Mouse (Mus musculus): Measurements from ENCODE around the gene Srxn1. TPM values are rescaled to one million over a fixed set of nuclear protein-coding genes. Genes with fewer than 3 reads are reported as not detected.

The Srxn1 gene
- polyA plus RNA-seq, 1 experiment from 2014 or later = 7.5 TPM

GRCm38 (mm10) chr2:152090486-152090885 lies 14.8 kb upstream of the Srxn1 start:
- peaks cover 90% of the 10 kb centered on the region for H3K27me3 ChIP-seq
- H3K4me3 ChIP-seq (replicated peaks) = no peak overlapping the region
- H3K9me3 ChIP-seq = no peaks in the 10 kb centered on the region
- H3K27ac ChIP-seq = no peak overlapping the region
- H3K4me1 ChIP-seq (replicated peaks) = peaks cover 15% of the 10 kb centered on the region
- no peaks in the 10 kb centered on the region for H3K36me3 ChIP-seq
- no peak for ATAC-seq (ENCODE audit: insufficient number of reproducible peaks, insufficient read depth, low FRiP score, low TSS enrichment, low read depth)
- no peak overlapping the region for H3K4me2 ChIP-seq
- 85% methylated on average over 5 of the region's 5 CpGs for WGBS
- H3K9ac ChIP-seq (replicated peaks) = no peak overlapping the region

GRCm38 (mm10) chr2:152091342-152092056 lies 13.8 kb upstream of the Srxn1 start:
- no peaks in the 10 kb centered on the region for H3K36me3 ChIP-seq
- no peak overlapping the region for H3K9ac ChIP-seq (replicated peaks)
- peaks cover 97% of the 10 kb centered on the region for H3K27me3 ChIP-seq
- no peak for ATAC-seq (ENCODE audit: insufficient number of reproducible peaks, insufficient read depth, low FRiP score, low TSS enrichment, low read depth)
- H3K27ac ChIP-seq = no peak overlapping the region
- no peaks in the 10 kb centered on the region for H3K9me3 ChIP-seq
- WGBS = 38% methylated on average over 12 of the region's 12 CpGs
- no peak overlapping the region for H3K4me2 ChIP-seq
- peaks cover 18% of the 10 kb centered on the region for H3K4me1 ChIP-seq (replicated peaks)
- H3K4me3 ChIP-seq (replicated peaks) = no peak overlapping the region

GRCm38 (mm10) chr2:152092927-152093326 lies 12.4 kb upstream of the Srxn1 start:
- WGBS = 5% methylated on average over 43 of the region's 45 CpGs
- Histone ChIP-seq H3K4me1 (replicated peaks) (peaks cover 18% of the 10 kb centered on the region), H3K4me2 (peak overlapping the region; percentile 61), H3K9ac (replicated peaks) (peak overlapping the region; percentile 14), H3K27me3 (peaks cover 99% of the 10 kb centered on the region), H3K4me3 (replicated peaks) (peak overlapping the region; percentile 50), H3K36me3 (no peaks in the 10 kb centered on the region), H3K27ac (no peak overlapping the region), H3K9me3 (no peaks in the 10 kb centered on the region)
- peak; percentile 37; the same call in 1 of the 2 replicates for ATAC-seq (ENCODE audit: insufficient number of reproducible peaks, insufficient read depth, low FRiP score, low TSS enrichment, low read depth)

GRCm38 (mm10) chr2:152093356-152093792 lies 11.9 kb upstream of the Srxn1 start:
- H3K9ac ChIP-seq (replicated peaks) = peak overlapping the region; percentile 37
- no peaks in the 10 kb centered on the region for H3K9me3 ChIP-seq
- H3K36me3 ChIP-seq = no peaks in the 10 kb centered on the region
- peaks cover 99% of the 10 kb centered on the region for H3K27me3 ChIP-seq
- peaks cover 18% of the 10 kb centered on the region for H3K4me1 ChIP-seq (replicated peaks)
- peak overlapping the region; percentile 61 for H3K4me2 ChIP-seq
- H3K27ac ChIP-seq = no peak overlapping the region
- no peak for ATAC-seq (ENCODE audit: insufficient number of reproducible peaks, insufficient read depth, low FRiP score, low TSS enrichment, low read depth)
- peak overlapping the region; percentile 50 for H3K4me3 ChIP-seq (replicated peaks)
- 7% methylated on average over 47 of the region's 60 CpGs for WGBS

- ATAC-seq (ENCODE audit: insufficient number of reproducible peaks, insufficient read depth, low FRiP score, low TSS enrichment, low read depth) = no peak
- peaks cover 18% of the 10 kb centered on the region for H3K4me1 ChIP-seq (replicated peaks)
- H3K36me3 ChIP-seq = no peaks in the 10 kb centered on the region
- no peaks in the 10 kb centered on the region for H3K9me3 ChIP-seq
- peak overlapping the region; percentile 47 for H3K4me2 ChIP-seq
- no peak overlapping the region for H3K27ac ChIP-seq
- 0 out of 2 replicates have a peak overlapping the region, but pooled peaks have one; percentile 23 for H3K9ac ChIP-seq (replicated peaks)
- peak overlapping the region; percentile 23 for H3K4me3 ChIP-seq (replicated peaks)
- peaks cover 87% of the 10 kb centered on the region for H3K27me3 ChIP-seq
- WGBS = 3% methylated on average over 29 of the region's 29 CpGs
These were observed 10.3 kb upstream of the Srxn1 start for GRCm38 (mm10) chr2:152094856-152095545.

GRCm38 (mm10) chr2:152096922-152097321 lies 8.4 kb upstream of the Srxn1 start:
- Histone ChIP-seq H3K27ac (no peak overlapping the region), H3K4me2 (no peak overlapping the region), H3K4me1 (replicated peaks) (peaks cover 18% of the 10 kb centered on the region), H3K9me3 (no peaks in the 10 kb centered on the region), H3K36me3 (no peaks in the 10 kb centered on the region), H3K4me3 (replicated peaks) (no peak overlapping the region), H3K9ac (replicated peaks) (no peak overlapping the region), H3K27me3 (peaks cover 82% of the 10 kb centered on the region)
- ATAC-seq (ENCODE audit: insufficient number of reproducible peaks, insufficient read depth, low FRiP score, low TSS enrichment, low read depth) = no peak
- WGBS = 76% methylated on average over 2 of the region's 2 CpGs

GRCm38 (mm10) chr2:152097916-152098315 lies 7.4 kb upstream of the Srxn1 start:
- no peak for ATAC-seq (ENCODE audit: insufficient number of reproducible peaks, insufficient read depth, low FRiP score, low TSS enrichment, low read depth)
- no peak overlapping the region for H3K4me3 ChIP-seq (replicated peaks)
- H3K9ac ChIP-seq (replicated peaks) = no peak overlapping the region
- WGBS = 81% methylated on average over 11 of the region's 11 CpGs
- H3K4me1 ChIP-seq (replicated peaks) = peaks cover 18% of the 10 kb centered on the region
- H3K27ac ChIP-seq = no peak overlapping the region
- H3K9me3 ChIP-seq = no peaks in the 10 kb centered on the region
- no peak overlapping the region for H3K4me2 ChIP-seq
- peaks cover 81% of the 10 kb centered on the region for H3K27me3 ChIP-seq
- no peaks in the 10 kb centered on the region for H3K36me3 ChIP-seq

GRCm38 (mm10) chr2:152099538-152099937 lies 5.8 kb upstream of the Srxn1 start:
- no peaks in the 10 kb centered on the region for H3K36me3 ChIP-seq
- H3K9me3 ChIP-seq = no peaks in the 10 kb centered on the region
- no peak overlapping the region for H3K9ac ChIP-seq (replicated peaks)
- WGBS = 64% methylated on average over 3 of the region's 3 CpGs
- H3K27me3 ChIP-seq = peaks cover 70% of the 10 kb centered on the region
- no peak overlapping the region for H3K4me3 ChIP-seq (replicated peaks)
- ATAC-seq (ENCODE audit: insufficient number of reproducible peaks, insufficient read depth, low FRiP score, low TSS enrichment, low read depth) = no peak
- H3K27ac ChIP-seq = no peak overlapping the region
- no peak overlapping the region for H3K4me2 ChIP-seq
- H3K4me1 ChIP-seq (replicated peaks) = peaks cover 11% of the 10 kb centered on the region; the same call in 1 of the 2 replicates

GRCm38 (mm10) chr2:152101761-152102160 lies 3.6 kb upstream of the Srxn1 start:
- ATAC-seq (ENCODE audit: insufficient number of reproducible peaks, insufficient read depth, low FRiP score, low TSS enrichment, low read depth) = no peak
- Histone ChIP-seq H3K27me3 (peaks cover 48% of the 10 kb centered on the region), H3K9ac (replicated peaks) (no peak overlapping the region), H3K4me3 (replicated peaks) (no peak overlapping the region), H3K27ac (no peak overlapping the region), H3K9me3 (no peaks in the 10 kb centered on the region), H3K36me3 (no peaks in the 10 kb centered on the region), H3K4me1 (replicated peaks) (peaks cover 11% of the 10 kb centered on the region; the same call in 1 of the 2 replicates), H3K4me2 (no peak overlapping the region)
- 76% methylated on average over 13 of the region's 13 CpGs for WGBS

GRCm38 (mm10) chr2:152102369-152102768 lies 2.9 kb upstream of the Srxn1 start:
- Histone ChIP-seq H3K4me1 (replicated peaks) (peaks cover 11% of the 10 kb centered on the region; the same call in 1 of the 2 replicates), H3K9me3 (no peaks in the 10 kb centered on the region), H3K9ac (replicated peaks) (no peak overlapping the region), H3K36me3 (no peaks in the 10 kb centered on the region), H3K27ac (no peak overlapping the region), H3K4me3 (replicated peaks) (no peak overlapping the region), H3K4me2 (no peak overlapping the region), H3K27me3 (peaks cover 42% of the 10 kb centered on the region)
- 65% methylated on average over 6 of the region's 6 CpGs for WGBS
- no peak for ATAC-seq (ENCODE audit: insufficient number of reproducible peaks, insufficient read depth, low FRiP score, low TSS enrichment, low read depth)

GRCm38 (mm10) chr2:152104711-152105317 lies 502 bp upstream of the Srxn1 start:
- Histone ChIP-seq H3K9ac (replicated peaks) (peak overlapping the region; percentile 73), H3K4me3 (replicated peaks) (peak overlapping the region; percentile 64), H3K4me1 (replicated peaks) (peaks cover 11% of the 10 kb centered on the region; the same call in 1 of the 2 replicates), H3K27me3 (peaks cover 28% of the 10 kb centered on the region), H3K36me3 (no peaks in the 10 kb centered on the region), H3K4me2 (peak overlapping the region; percentile 79), H3K27ac (no peak overlapping the region), H3K9me3 (no peaks in the 10 kb centered on the region)
- ATAC-seq (ENCODE audit: insufficient number of reproducible peaks, insufficient read depth, low FRiP score, low TSS enrichment, low read depth) = peak; percentile 65; the same call in 1 of the 2 replicates
- 22% methylated on average over 17 of the region's 17 CpGs for WGBS
